10 mouse cellular contexts compared by ENCODE assay signal in genomic region chr8:123764671-123765070, GRCm38 (mm10). TPM values are rescaled to one million over a fixed set of nuclear protein-coding genes. Genes with fewer than 3 reads are reported as not detected.
A peak's percentile ranks its signal among the peaks of the same experiment; 100 is the strongest.
DNase-seq lines count a peak whose midpoint lies in the region; ATAC-seq and TF ChIP-seq lines count a peak whose summit lies in the region.
"Had no signal": no experiment of that assay in that cellular context is flagged by ENCODE, and none has a peak within 500 bp of the region (broad histone marks: within the 10 kb centered on the region; RNA-seq: fewer than 3 reads in every experiment).

No protein-coding gene starts in this region.

- no peaks in the 10 kb centered on the region for H3K9me3 ChIP-seq in embryonic facial prominence, embryonic 10.5 days

- WGBS in embryonic facial prominence, embryonic 10.5 days, result 39% methylated on average over 4 of the region's 4 CpGs

- no peak for ATAC-seq in erythroid progenitor cell, adult 5-6 weeks (replicated peaks; ENCODE audit: low FRiP score, poor library complexity, severe bottlenecking)
- ATAC-seq: forebrain, embryonic 14.5 days had no signal

- peak overlapping the region; percentile 28 for H3K27ac ChIP-seq in layer of hippocampus, adult 2 months
- H3K27ac ChIP-seq in embryonic facial prominence, embryonic 10.5 days (replicated peaks), result no peak overlapping the region
- H3K27ac ChIP-seq: macrophage had no signal

- no peaks in the 10 kb centered on the region for H3K36me3 ChIP-seq in embryonic facial prominence, embryonic 10.5 days (replicated peaks)

- H3K4me3 ChIP-seq in layer of hippocampus, adult 2 months, result no peak overlapping the region
- no peak overlapping the region for H3K4me3 ChIP-seq in embryonic facial prominence, embryonic 10.5 days

- DNase-seq in adrenal gland, postnatal 10 days, result peak; percentile 50
- no peak for DNase-seq in adrenal gland, postnatal 25 days
- no peak for DNase-seq in layer of hippocampus, adult 2 months (ENCODE audit: low spot score in 2 of 2)
- DNase-seq in layer of hippocampus, postnatal 25 days (ENCODE audit: extremely low spot score in 1 of 2, low spot score in 1 of 2), result no peak
- peak; percentile 85 for DNase-seq in MN1 (ENCODE audit: low spot score)
- DNase-seq in embryonic facial prominence, embryonic 10.5 days (ENCODE audit: low spot score), result peak; percentile 41
- no peak for DNase-seq in frontal cortex, postnatal 25 days (ENCODE audit: low spot score in 2 of 2)

- H3K27me3 ChIP-seq in embryonic facial prominence, embryonic 10.5 days (replicated peaks; ENCODE audit: low read depth, poor library complexity, severe bottlenecking), result peaks cover 35% of the 10 kb centered on the region

- H3K4me1 ChIP-seq in embryonic facial prominence, embryonic 10.5 days, result peaks cover 46% of the 10 kb centered on the region

- TF ChIP-seq CTCF in layer of hippocampus, adult 2 months (conservative IDR thresholded peaks at IDR 0.05), result peak; percentile 72

RNA-seq across cellular contexts. Expression of gene Rab4a, which starts 41.1 kb away (rescaled TPM):
- total RNA-seq in adrenal gland, postnatal 10 days (2021), result 10 to 100 TPM; 19.6 to 21.3 TPM
- total RNA-seq in adrenal gland, postnatal 25 days (2021), result 23.6 and 24.6 TPM in 2 replicates
- total RNA-seq in layer of hippocampus, adult 2 months (2021), result 10 to 100 TPM; 41.8 to 48.0 TPM
- total RNA-seq in layer of hippocampus, postnatal 25 days (2021), result 10 to 100 TPM; 42.9 to 44.9 TPM
- polyA plus RNA-seq in embryonic facial prominence, embryonic 10.5 days (2016; fragmentation: Nextera tagmentation; extraction: Ambion mirVana), result 56.8 and 58.0 TPM in 2 replicates
- total RNA-seq in erythroid progenitor cell, adult 5-6 weeks (2015; ENCODE audit: low replicate concordance), result 1.7 and 3.6 TPM in 2 replicates
- total RNA-seq in erythroid progenitor cell, adult 5-6 weeks (2017; ENCODE audit: low replicate concordance), result 3.3 TPM in 1 of 2 replicates, not detected in the other

Comparison
In these comparisons a context has a peak if more than half of its experiments do, and no peak if none do; other contexts are left out.
1. DNase-seq: peak in adrenal gland, postnatal 10 days (single experiment), MN1 (single experiment) and embryonic facial prominence, embryonic 10.5 days (single experiment); none in adrenal gland, postnatal 25 days (single experiment), layer of hippocampus, adult 2 months (0 of 2), layer of hippocampus, postnatal 25 days (0 of 2) and frontal cortex, postnatal 25 days (0 of 2).